Mouse (Mus musculus): Measurements from ENCODE around the gene Grb10. TPM values are rescaled to one million over a fixed set of nuclear protein-coding genes. Genes with fewer than 3 reads are reported as not detected.

Grb10 gene
- polyA plus RNA-seq, 1 experiment, result 24.0 TPM

DNA sequence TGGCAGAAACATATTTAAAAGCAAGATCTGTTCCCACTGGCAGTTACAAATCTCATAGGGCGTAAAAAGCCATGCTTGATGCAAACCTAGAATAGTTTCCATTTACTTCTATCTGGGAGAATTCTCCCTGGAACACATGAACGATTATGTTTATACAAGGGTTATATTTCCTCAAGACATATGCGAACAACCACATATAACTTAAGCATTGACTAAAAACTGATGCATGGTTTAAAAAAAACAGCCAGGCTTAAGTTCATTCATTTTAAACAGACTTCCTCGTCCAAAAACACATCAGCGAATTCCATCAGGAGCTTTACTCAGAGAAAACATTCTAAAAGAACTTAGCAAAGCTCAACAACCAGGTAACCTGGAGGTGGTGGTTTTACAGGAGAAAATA, 90.6 kb downstream of the Grb10 start:
- DNase-seq (ENCODE audit: low read depth), result no peak

DNA sequence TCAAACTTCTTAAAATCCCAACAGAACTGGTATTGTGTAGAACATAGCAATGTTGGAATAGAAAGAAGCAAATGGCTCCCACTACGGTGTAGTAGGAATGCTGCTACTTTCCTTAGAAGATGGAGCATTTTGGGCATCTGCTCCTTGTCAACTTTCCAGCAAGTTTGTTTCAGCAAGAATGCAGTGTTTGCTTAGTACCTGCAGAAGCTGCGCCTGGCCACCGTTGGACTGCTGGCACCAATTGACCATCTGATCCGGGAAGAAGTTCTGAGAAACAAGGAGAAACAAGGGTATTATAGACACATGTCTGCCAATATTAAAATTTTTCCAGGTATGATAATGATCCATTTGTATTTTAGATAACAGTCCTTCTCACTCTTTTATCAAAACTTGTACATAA, 92.7 kb downstream of the Grb10 start:
- DNase-seq (ENCODE audit: low read depth), result no peak

DNA sequence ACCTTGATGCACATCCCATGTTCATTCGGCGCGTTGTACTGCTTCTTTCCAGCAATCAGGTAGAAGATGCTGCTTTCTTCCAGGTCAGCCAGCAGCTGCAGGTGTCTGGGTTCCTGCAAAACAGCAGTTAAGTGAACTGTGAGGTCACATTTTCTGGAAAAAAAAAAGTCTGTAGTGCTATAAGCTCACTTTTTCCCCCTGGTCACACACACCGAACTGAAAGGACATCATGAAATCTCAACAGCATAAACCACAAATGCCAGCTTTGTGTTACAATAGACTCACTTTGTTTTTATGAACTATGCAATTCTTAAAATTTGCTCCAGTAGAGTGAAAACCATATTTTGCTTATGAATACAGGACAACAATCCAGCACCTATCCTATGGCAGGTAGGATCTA, 93.7 kb downstream of the Grb10 start:
- no peak for DNase-seq (ENCODE audit: low read depth)

DNA sequence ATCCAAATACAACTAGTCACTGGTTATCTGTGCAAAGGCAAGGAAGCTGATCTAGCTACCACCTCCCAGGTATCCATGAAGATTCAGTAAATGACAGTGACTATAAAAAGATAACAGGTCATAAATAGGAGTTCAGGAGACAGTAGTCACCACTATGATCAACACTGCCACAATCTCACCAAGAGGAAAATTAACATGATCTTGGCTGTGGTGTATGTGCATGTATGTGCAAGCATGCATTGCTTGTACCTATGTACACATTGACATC, 94.5 kb downstream of the Grb10 start:
- DNase-seq (ENCODE audit: low read depth), result no peak

- no peak for DNase-seq (ENCODE audit: low read depth)
Measured at GRCm38 (mm10) chr11:11943240-11944081, 95.0 kb downstream of the Grb10 start.

DNA sequence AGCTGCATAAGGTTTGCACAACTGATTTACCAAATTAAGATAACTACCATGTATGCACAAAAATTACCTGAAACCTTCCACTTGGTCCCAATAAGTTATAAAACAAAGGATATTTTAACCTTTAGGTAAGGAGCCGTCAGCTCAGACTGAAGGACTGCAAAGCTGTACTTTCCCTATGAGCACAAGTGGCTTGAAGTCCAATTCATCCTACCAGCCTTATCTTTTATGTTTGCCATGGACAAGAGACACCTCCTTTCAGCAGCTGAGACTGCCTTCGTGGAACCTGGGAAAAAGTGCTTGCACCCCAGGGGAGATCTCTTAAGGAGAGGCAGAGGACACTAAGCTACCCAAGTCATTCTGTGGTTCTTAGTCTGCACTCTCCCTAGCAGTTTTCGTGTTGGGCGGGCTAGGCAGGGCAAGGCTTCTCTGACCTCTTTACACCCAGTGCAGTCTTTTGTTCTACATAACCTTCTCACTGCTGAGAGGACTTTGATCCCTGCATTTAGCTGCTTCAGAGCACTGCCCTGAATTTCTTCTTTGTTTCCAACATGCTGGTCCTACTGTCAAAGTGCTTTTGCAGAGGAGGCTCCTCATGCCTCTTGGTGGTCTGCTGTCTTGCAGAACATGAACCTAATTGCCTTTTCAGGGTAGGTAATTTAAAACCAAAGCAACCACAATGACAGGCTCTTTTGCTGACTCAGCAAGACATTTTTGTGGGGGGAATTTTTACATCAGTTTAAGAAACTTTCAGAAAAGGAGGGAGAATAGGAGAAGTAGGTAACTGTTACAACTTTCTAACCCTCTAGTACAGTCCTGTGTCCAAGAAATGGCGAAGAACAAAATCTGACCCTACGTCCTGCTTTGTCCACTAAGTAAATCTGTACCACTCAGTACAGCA, 95.9 kb downstream of the Grb10 start:
- no peak for DNase-seq (ENCODE audit: low read depth)

DNA sequence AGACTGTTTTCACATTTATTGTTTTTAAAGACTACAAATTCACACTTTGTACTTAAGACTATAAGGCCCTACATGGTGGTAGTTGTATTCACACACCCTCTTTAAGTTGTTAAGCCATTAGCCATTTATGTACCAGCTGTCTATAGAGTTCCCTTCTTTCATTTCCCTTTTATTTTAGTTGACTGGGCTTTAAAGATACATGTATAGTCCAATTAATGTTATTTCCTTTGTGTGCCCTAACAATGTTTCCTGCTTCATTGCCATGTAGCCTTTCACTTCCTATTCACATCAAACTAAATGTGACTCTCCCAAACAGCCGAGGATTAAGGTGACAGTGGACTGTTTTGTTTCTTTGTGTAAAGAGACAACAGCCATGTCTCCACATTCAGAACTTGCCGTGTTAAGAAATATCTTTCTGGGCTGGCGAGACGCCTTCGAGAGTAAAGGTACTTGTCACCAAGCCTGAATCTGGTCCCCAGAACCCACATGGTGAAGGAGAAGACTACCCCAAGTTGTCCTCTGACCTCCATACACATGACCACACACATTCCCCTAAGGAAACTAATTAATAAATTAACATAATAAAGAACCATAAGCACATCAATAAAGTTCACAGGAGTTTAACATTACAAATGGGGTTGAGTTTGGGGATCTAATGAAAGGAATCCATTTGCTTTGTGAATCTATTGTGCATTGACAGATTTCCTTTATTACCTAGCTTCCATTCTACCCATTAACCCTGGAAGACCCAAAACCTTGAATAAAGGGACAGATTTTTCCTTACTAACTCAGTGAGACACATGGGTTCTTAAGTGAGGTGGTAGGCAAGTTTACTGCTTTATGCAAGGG, 97.4 kb downstream of the Grb10 start:
- DNase-seq (ENCODE audit: low read depth), result no peak

DNA sequence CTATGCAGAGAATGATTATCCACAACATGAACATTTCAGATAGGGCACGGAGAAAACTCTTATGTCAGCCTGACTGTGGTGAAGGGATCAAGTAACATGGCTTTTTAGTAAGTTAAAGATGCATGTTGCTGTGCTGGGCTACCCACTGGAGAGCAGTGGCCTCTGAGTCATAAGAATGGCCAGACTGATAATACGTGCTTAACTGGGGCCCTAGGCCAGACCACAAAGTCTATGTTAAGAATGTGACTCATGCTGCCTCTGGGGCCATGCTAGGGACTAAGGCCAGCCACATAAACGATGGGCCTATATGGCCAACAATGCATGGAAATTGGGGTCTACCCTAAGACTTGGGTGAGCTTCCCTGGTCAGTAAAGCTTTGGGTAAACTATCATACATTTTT, 98.9 kb downstream of the Grb10 start:
- DNase-seq (ENCODE audit: low read depth), result no peak

DNA sequence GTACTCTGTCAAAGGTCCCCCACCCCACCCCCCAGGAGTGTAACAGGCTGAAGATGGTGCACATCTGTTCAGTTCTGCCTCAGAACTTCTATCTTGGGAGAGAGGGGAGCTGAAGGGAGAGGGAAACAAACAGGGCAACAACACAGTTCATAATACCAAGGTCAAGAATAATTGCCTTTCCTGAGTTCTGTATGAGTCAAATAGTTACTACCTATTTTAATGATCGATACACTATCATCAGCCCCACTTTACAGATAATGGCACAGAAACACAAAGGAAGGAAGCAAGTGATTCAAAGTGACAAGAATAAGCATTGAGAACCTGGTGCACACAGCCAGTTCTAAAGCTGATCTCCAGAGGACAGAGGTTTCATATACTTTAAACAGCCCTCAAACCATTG, 99.9 kb downstream of the Grb10 start:
- no peak for DNase-seq (ENCODE audit: low read depth)

- no peak for DNase-seq (ENCODE audit: low read depth)
Measured at GRCm38 (mm10) chr11:11937340-11938030, 101.0 kb downstream of the Grb10 start.

DNA sequence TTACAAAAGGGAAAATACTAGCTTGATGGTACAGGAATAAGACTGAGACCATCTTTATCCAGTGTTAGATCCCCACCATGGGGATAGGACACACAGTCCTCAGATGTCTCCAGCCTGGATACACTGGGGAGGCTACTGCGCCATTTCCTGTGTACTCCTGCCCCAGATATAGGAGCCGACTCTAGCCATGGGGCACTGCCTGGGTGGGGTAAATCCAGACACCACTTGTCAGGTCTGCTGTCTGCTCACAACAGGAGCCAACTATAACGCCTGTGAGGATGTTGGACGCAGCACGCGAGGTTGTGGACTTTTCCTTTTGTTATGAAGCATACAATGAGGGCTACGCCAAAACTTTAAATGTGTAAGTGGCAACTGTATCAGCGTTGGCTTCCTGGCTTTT, 103.7 kb downstream of the Grb10 start:
- no peak for DNase-seq (ENCODE audit: low read depth)

- no peak for DNase-seq (ENCODE audit: low read depth)
Measured at GRCm38 (mm10) chr11:11932102-11932789, 106.2 kb downstream of the Grb10 start.

- DNase-seq (ENCODE audit: low read depth), result no peak
Measured at GRCm38 (mm10) chr11:11931688-11932087, 106.8 kb downstream of the Grb10 start.

DNA sequence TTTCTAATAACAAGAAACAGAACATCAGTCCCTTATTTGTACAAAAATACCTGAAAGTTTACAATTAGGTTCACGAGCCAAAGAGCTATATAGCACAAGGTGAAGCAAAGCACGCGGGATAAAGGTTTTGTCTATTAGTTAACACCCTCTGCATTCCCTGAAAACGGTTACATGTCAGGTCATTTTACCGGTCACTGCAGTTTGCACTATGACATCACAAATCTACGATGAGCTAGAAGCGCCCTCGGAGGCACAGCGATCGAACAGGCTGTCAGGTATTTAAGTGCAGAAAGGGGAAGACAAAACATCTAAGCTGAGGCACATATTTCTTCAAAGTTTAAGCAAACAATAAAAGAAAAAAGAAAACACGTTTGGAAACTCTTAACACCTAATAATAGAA, 108.0 kb downstream of the Grb10 start:
- no peak for DNase-seq (ENCODE audit: low read depth)

DNA sequence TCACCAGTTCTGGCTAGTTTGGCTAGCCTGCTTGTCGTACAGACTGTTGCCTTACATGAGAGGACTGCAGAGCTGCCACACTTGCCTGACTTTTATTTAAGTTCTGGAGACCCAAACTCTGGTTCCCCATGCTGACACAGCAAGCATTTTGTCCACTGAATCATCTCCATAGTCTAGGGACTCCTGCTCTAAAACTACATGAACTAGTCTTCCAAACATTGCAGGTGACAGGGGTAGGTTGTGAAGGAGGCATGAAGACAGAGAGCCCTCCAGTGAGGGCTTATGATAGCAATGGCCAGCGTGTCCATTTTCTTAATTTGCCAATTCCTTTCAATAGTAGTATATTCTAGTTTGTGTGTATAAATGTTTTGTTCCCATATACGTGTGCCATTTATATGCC, 109.4 kb downstream of the Grb10 start:
- DNase-seq (ENCODE audit: low read depth), result no peak

DNA sequence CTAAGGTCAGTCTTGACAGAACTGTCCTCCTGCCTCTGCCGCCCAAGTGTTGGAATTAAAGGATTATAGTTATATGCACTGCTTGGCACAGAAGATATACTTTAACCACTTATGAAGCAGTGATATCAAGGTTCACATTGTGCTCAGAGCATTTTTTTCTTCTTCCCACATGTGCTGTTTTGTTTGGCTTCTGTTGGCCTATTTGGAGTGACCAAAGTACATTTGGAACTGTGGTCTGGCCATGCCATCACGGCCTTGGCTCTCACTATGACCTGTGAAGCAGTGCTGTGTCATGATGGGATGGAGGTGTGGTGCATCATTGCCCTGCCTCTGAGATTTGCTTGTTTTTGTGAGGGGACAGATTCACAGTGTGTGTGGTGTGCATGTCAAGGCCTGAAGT, 109.9 kb downstream of the Grb10 start:
- peak; percentile 33 for DNase-seq (ENCODE audit: low read depth)

GRCm38 (mm10) chr11:11923900-11924299, 114.6 kb downstream of the Grb10 start:
- DNase-seq (ENCODE audit: low read depth), result no peak

GRCm38 (mm10) chr11:11923345-11923744, 115.1 kb downstream of the Grb10 start:
- no peak for DNase-seq (ENCODE audit: low read depth)

DNA sequence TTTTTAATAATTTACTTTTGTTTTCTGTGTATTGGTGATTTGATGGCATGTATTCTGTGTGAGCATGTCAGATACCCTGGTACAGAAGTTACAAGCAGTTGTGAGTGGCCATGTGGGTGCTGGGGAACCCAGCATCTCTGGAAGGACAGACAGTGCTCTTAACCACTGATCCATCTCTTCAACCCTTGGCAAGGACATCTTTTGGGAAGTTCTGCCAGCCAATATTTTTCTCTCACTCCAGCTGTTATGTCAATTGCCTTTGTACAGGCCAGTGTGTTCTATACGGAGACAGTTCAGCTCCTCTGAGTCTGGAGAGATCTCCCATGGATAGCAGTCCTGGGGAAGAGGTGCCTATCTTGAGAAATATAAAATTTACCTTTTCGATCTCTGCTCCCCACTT, 116.4 kb downstream of the Grb10 start:
- DNase-seq (ENCODE audit: low read depth), result no peak

DNA sequence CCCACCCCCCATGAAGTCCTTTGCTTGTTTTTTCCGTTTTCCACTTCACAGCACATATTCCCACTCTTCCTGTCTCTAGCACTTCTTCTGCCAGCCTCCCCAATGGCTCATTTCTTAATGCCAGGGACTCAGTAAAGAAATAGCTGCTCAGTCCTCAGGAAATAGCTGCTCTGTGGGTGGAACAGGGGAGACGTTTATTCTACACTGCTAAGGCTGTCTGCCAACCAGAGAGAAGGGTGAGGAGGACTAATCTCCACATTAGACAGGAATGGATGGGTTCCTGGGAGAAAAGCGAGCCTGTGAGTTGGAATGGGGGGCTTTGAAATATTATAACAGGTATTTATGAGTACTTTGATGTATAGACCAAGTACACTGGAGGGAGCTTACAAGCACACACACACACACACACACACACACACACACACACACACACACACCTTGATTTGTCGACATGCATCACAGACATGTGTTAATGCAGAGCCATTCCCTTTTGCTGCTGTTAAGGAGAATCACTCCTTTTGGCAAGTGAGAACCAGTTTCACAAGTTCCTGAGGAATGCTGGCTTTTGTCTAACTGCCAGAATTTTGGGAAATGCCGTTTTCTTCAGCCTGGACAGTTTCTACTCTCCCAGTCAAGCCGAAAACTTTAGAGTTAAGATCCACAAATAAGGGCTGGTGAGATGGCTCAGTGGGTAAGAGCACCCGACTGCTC, 130.6 kb downstream of the Grb10 start:
- DNase-seq (ENCODE audit: low read depth), result peak; percentile 33

Data from gonadal fat pad, adult 2 months (tissue).